Mouse (Mus musculus): Measurements from ENCODE around the gene Wasf1.

The Wasf1 gene

GRCm38 (mm10) chr10:40882831-40883643, at the start of gene Wasf1, which contains the start of gene Cdc40:
Wasf1 (plus strand) TSS chr10:40883475.
Cdc40 (minus strand) TSS chr10:40883311.
- peak; percentile 97 to 98 for DNase-seq

- DNase-seq, result peak in 1 of 2 experiments; percentile 14
Observed at GRCm38 (mm10) chr10:40840086-40840485, 43.2 kb upstream of the Wasf1 start.

GRCm38 (mm10) chr10:40843841-40844240, 39.4 kb upstream of the Wasf1 start:
- no peak for DNase-seq

GRCm38 (mm10) chr10:40844546-40844945, 38.7 kb upstream of the Wasf1 start:
- no peak for DNase-seq

GRCm38 (mm10) chr10:40845626-40846025, 37.6 kb upstream of the Wasf1 start:
- no peak for DNase-seq

- DNase-seq, result no peak
Observed at GRCm38 (mm10) chr10:40847176-40847874, 36.0 kb upstream of the Wasf1 start.

- DNase-seq, result no peak
Observed at GRCm38 (mm10) chr10:40850644-40851043, 32.6 kb upstream of the Wasf1 start.

GRCm38 (mm10) chr10:40851138-40851537, 32.1 kb upstream of the Wasf1 start:
- no peak for DNase-seq

- DNase-seq, result no peak
Observed at GRCm38 (mm10) chr10:40855616-40856015, 27.7 kb upstream of the Wasf1 start.

GRCm38 (mm10) chr10:40856703-40857102, 26.6 kb upstream of the Wasf1 start:
- DNase-seq, result no peak

- DNase-seq, result no peak
Observed at GRCm38 (mm10) chr10:40857599-40857998, 25.7 kb upstream of the Wasf1 start.

- no peak for DNase-seq
Observed at GRCm38 (mm10) chr10:40868081-40868480, 15.2 kb upstream of the Wasf1 start.

- no peak for DNase-seq
Observed at GRCm38 (mm10) chr10:40871301-40871700, 12.0 kb upstream of the Wasf1 start.

GRCm38 (mm10) chr10:40872052-40872451, 11.2 kb upstream of the Wasf1 start:
- DNase-seq, result no peak

- DNase-seq, result no peak
Observed at GRCm38 (mm10) chr10:40878246-40878645, 5.0 kb upstream of the Wasf1 start.

- DNase-seq, result no peak
Observed at GRCm38 (mm10) chr10:40879969-40880368, 3.3 kb upstream of the Wasf1 start.

GRCm38 (mm10) chr10:40881236-40881635, 2.0 kb upstream of the Wasf1 start:
- no peak for DNase-seq

- DNase-seq, result no peak
Observed at GRCm38 (mm10) chr10:40882333-40882732, 942 bp upstream of the Wasf1 start.

- no peak for DNase-seq
Observed at GRCm38 (mm10) chr10:40883644-40884278, 486 bp downstream of the Wasf1 start.

- DNase-seq, result peak; percentile 52 to 68
Observed at GRCm38 (mm10) chr10:40884279-40884806, 1.1 kb downstream of the Wasf1 start.

GRCm38 (mm10) chr10:40885432-40885831, 2.2 kb downstream of the Wasf1 start:
- DNase-seq, result no peak

GRCm38 (mm10) chr10:40887316-40887715, 4.0 kb downstream of the Wasf1 start:
- DNase-seq, result no peak

- DNase-seq, result no peak
Observed at GRCm38 (mm10) chr10:40889146-40889545, 5.9 kb downstream of the Wasf1 start.

All from kidney, postnatal 4 days (tissue).